Mouse (Mus musculus): ENCODE measurements around the gene Slc18a3. TPM values are rescaled to one million over a fixed set of nuclear protein-coding genes. Genes with fewer than 3 reads are reported as not detected.
A peak's percentile ranks its signal among the peaks of the same experiment; 100 is the strongest.

Slc18a3 gene
- polyA plus RNA-seq (2015; fragmentation: Nextera tagmentation; extraction: Ambion mirVana): 0.04 TPM in 1 of 2 replicates, not detected in the other

DNA sequence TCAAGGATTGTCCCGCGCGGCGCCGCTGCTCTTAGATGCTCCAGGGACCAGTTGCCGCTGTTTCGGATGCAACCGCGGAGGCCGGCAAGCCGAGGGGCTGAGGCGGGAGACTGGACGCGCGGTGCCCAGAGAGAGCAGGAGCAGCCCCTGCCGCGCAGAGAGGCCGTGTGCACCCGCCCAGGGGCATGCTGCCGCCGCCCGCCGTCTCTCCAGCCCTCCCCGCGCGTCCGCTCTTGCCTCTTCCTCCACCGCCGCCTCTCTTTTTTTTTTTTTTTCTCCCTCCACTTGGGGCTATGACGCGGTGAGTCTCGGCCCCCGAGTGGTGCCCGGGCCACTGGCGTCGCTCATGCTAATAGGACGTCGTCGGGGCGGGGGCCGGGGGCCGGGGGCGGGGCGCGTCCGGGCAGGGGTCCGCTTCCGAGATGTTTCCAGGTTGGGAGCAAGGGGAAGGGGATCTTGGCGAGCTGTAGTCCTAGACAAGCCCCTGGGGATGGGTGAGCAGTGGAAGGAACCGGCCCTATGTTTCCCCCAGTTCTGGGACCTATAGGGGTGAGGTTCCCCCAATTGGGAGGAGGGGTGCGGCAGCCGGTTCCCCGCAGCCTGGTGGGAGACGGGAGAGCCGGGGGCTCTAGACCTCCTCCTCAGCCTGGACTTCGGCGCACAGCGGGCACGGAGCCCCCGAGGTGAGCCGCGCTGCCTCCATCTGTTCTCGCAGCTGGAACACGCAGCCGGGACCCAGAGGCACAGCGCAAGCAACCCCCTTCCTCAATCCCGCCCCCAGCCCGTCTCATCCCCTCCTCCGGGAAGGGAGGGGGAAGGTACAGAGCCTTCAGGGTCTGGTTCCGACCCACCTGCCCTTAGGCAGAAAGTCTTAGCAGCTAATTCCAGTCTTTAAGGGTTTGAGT is at the start of gene Slc18a3:
Slc18a3 (minus strand) TSS at position 250 of the 905 bp plus-strand sequence.
- Histone ChIP-seq H3K9me3 (replicated peaks; ENCODE audit: control insufficient read depth, low read length) (no peaks in the 10 kb centered on the region), H3K4me2 (ENCODE audit: low read depth, low read length) (no peak within 1 kb of the TSS), H3K27me3 (ENCODE audit: control insufficient read depth, insufficient read depth, low read depth, low read length) (peaks cover 77% of the 10 kb centered on the region), H3K4me3 (ENCODE audit: low read depth, low read length) (no peak within 1 kb of the TSS), H3K27ac (ENCODE audit: low read length) (no peak within 1 kb of the TSS), H3K9ac (ENCODE audit: low read depth, low read length) (no peak within 1 kb of the TSS), H3K36me3 (ENCODE audit: control insufficient read depth, insufficient read depth) (no peaks in the 10 kb centered on the region), H3K4me1 (ENCODE audit: control insufficient read depth, low read depth, low read length) (no peaks in the 10 kb centered on the region)
- no peak for ATAC-seq (ENCODE audit: low read depth)
- 2% methylated on average over 70 of the region's 70 CpGs for WGBS (ENCODE audit: insufficient replicate concordance)

- Histone ChIP-seq H3K27me3 (ENCODE audit: control insufficient read depth, insufficient read depth, low read depth, low read length) (no peaks in the 10 kb centered on the region), H3K4me1 (ENCODE audit: control insufficient read depth, low read depth, low read length) (peaks cover 18% of the 10 kb centered on the region), H3K4me2 (ENCODE audit: low read depth, low read length) (peak within 1 kb of the TSS; percentile 67), H3K36me3 (ENCODE audit: control insufficient read depth, insufficient read depth) (peaks cover 7% of the 10 kb centered on the region), H3K9ac (ENCODE audit: low read depth, low read length) (peak within 1 kb of the TSS; percentile 77), H3K4me3 (ENCODE audit: low read depth, low read length) (peak within 1 kb of the TSS; percentile 77), H3K9me3 (replicated peaks; ENCODE audit: control insufficient read depth, low read length) (no peaks in the 10 kb centered on the region), H3K27ac (ENCODE audit: low read length) (peak within 1 kb of the TSS; percentile 71)
- under 1% methylated on average over 62 of the region's 62 CpGs for WGBS (ENCODE audit: insufficient replicate concordance)
- peak; percentile 96 for ATAC-seq (ENCODE audit: low read depth)
Observed at GRCm38 (mm10) chr14:32513336-32514032, 48.8 kb upstream of the Slc18a3 start, which contains the start of gene Ercc6. Gene Ercc6, plus strand, starts transcription at chr14:32513521.

- Histone ChIP-seq H3K4me1 (ENCODE audit: control insufficient read depth, low read depth, low read length) (peaks cover 23% of the 10 kb centered on the region), H3K27me3 (ENCODE audit: control insufficient read depth, insufficient read depth, low read depth, low read length) (no peaks in the 10 kb centered on the region), H3K27ac (ENCODE audit: low read length) (no peak overlapping the region), H3K9me3 (replicated peaks; ENCODE audit: control insufficient read depth, low read length) (no peaks in the 10 kb centered on the region), H3K4me3 (ENCODE audit: low read depth, low read length) (peak overlapping the region; percentile 77), H3K4me2 (ENCODE audit: low read depth, low read length) (peak overlapping the region; percentile 67), H3K36me3 (ENCODE audit: control insufficient read depth, insufficient read depth) (peaks cover 7% of the 10 kb centered on the region), H3K9ac (ENCODE audit: low read depth, low read length) (peak overlapping the region; percentile 77; the same call in 1 of the 2 replicates)
- 41% methylated on average over 9 of the region's 9 CpGs for WGBS (ENCODE audit: insufficient replicate concordance)
- ATAC-seq (ENCODE audit: low read depth): no peak
Observed at GRCm38 (mm10) chr14:32512912-32513311, 48.3 kb upstream of the Slc18a3 start.

GRCm38 (mm10) chr14:32509443-32509961 is 44.9 kb upstream of the Slc18a3 start:
- H3K4me1 ChIP-seq (ENCODE audit: control insufficient read depth, low read depth, low read length): peaks cover 22% of the 10 kb centered on the region
- H3K27ac ChIP-seq (ENCODE audit: low read length): no peak overlapping the region
- H3K36me3 ChIP-seq (ENCODE audit: control insufficient read depth, insufficient read depth): no peaks in the 10 kb centered on the region
- H3K27me3 ChIP-seq (ENCODE audit: control insufficient read depth, insufficient read depth, low read depth, low read length): no peaks in the 10 kb centered on the region
- no peak overlapping the region for H3K4me2 ChIP-seq (ENCODE audit: low read depth, low read length)
- no peak overlapping the region for H3K4me3 ChIP-seq (ENCODE audit: low read depth, low read length)
- no peak for ATAC-seq (ENCODE audit: low read depth)
- WGBS (ENCODE audit: insufficient replicate concordance): 62% methylated on average over 6 of the region's 6 CpGs
- no peaks in the 10 kb centered on the region for H3K9me3 ChIP-seq (replicated peaks; ENCODE audit: control insufficient read depth, low read length)
- no peak overlapping the region for H3K9ac ChIP-seq (ENCODE audit: low read depth, low read length)

DNA sequence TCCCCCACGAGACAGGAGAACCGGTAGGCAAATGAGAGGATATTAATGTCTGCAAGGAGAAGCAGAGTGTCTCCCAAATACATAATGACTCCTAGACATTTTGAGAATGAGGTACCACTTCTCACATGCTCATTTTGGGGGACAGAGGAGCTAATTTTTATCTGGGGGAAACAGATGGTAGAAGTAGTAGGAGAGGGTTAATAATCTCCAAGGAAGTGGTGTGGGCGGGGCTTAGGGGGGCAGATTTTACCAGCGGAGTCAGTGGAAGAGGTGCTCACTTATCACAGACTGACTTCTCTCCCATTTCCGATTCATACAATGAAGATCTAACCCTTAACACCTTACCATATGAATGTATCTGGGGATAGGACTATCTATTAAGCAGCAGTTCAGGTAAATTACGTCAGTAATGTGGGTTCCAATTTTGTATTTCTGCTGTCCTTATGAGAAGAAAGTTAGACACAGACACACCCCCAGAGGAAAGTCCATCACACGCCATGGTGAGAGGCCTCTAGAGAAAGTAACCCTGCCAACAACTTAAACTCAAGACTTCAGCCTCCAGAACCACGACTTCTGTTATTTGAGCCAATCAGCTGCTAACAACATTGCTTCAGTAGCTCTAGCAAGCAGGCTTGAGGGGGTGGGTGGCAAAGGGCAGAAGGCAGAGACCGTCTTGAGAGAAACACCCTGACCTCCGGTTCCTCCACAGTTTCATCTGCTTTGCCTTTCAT is 43.6 kb upstream of the Slc18a3 start:
- Histone ChIP-seq H3K4me1 (ENCODE audit: control insufficient read depth, low read depth, low read length) (peaks cover 16% of the 10 kb centered on the region), H3K9me3 (replicated peaks; ENCODE audit: control insufficient read depth, low read length) (no peaks in the 10 kb centered on the region), H3K27ac (ENCODE audit: low read length) (no peak overlapping the region), H3K4me2 (ENCODE audit: low read depth, low read length) (no peak overlapping the region; the same call in 1 of the 2 replicates), H3K36me3 (ENCODE audit: control insufficient read depth, insufficient read depth) (no peaks in the 10 kb centered on the region), H3K27me3 (ENCODE audit: control insufficient read depth, insufficient read depth, low read depth, low read length) (no peaks in the 10 kb centered on the region), H3K4me3 (ENCODE audit: low read depth, low read length) (no peak overlapping the region), H3K9ac (ENCODE audit: low read depth, low read length) (no peak overlapping the region)
- no peak for ATAC-seq (ENCODE audit: low read depth)
- 15% methylated on average over 10 of the region's 10 CpGs for WGBS (ENCODE audit: insufficient replicate concordance)

- 67% methylated on average over 4 of the region's 4 CpGs for WGBS (ENCODE audit: insufficient replicate concordance)
Observed at GRCm38 (mm10) chr14:32507216-32507615, 42.6 kb upstream of the Slc18a3 start.

DNA sequence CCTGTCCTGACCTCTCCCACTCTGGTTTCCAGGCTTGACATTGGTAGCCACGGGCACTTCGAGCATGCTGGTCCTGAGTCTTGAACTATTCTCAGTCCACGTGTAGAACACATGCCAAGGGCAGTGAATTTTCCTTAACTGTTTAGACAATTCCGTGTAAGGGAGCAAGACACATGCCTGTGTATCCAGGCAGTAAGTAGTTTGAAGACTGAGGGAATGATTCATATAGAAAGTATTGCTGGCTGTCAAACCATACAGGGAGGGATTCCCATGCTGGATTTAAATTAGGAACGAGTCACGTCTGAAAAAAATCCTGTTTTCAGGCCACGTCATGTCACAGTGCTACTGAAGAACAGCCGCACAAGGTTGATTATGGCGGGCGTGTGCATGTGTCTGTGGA is 41.7 kb upstream of the Slc18a3 start:
- 67% methylated on average over 10 of the region's 10 CpGs for WGBS (ENCODE audit: insufficient replicate concordance)
- H3K4me1 ChIP-seq (ENCODE audit: control insufficient read depth, low read depth, low read length): peaks cover 11% of the 10 kb centered on the region
- no peaks in the 10 kb centered on the region for H3K27me3 ChIP-seq (ENCODE audit: control insufficient read depth, insufficient read depth, low read depth, low read length)
- H3K9me3 ChIP-seq (replicated peaks; ENCODE audit: control insufficient read depth, low read length): no peaks in the 10 kb centered on the region
- H3K9ac ChIP-seq (ENCODE audit: low read depth, low read length): no peak overlapping the region
- no peak overlapping the region for H3K4me2 ChIP-seq (ENCODE audit: low read depth, low read length)
- H3K36me3 ChIP-seq (ENCODE audit: control insufficient read depth, insufficient read depth): no peaks in the 10 kb centered on the region
- no peak overlapping the region for H3K4me3 ChIP-seq (ENCODE audit: low read depth, low read length)
- H3K27ac ChIP-seq (ENCODE audit: low read length): no peak overlapping the region
- ATAC-seq (ENCODE audit: low read depth): no peak

More at GRCm38 (mm10) chr14:32507216-32507615, 42.6 kb upstream of the Slc18a3 start:
- H3K9me3 ChIP-seq (replicated peaks; ENCODE audit: control insufficient read depth, low read length): no peaks in the 10 kb centered on the region
- no peak overlapping the region for H3K4me3 ChIP-seq (ENCODE audit: low read depth, low read length)
- H3K9ac ChIP-seq (ENCODE audit: low read depth, low read length): no peak overlapping the region
- no peak overlapping the region for H3K4me2 ChIP-seq (ENCODE audit: low read depth, low read length)
- no peaks in the 10 kb centered on the region for H3K27me3 ChIP-seq (ENCODE audit: control insufficient read depth, insufficient read depth, low read depth, low read length)
- H3K27ac ChIP-seq (ENCODE audit: low read length): no peak overlapping the region
- no peaks in the 10 kb centered on the region for H3K36me3 ChIP-seq (ENCODE audit: control insufficient read depth, insufficient read depth)
- ATAC-seq (ENCODE audit: low read depth): no peak
- H3K4me1 ChIP-seq (ENCODE audit: control insufficient read depth, low read depth, low read length): peaks cover 11% of the 10 kb centered on the region

GRCm38 (mm10) chr14:32503897-32504296 is 39.2 kb upstream of the Slc18a3 start:
- H3K4me1 ChIP-seq (ENCODE audit: control insufficient read depth, low read depth, low read length): peaks cover 11% of the 10 kb centered on the region

More at GRCm38 (mm10) chr14:32503897-32504296, 39.2 kb upstream of the Slc18a3 start:
- WGBS (ENCODE audit: insufficient replicate concordance): 72% methylated on average over 1 of the region's 1 CpGs
- ATAC-seq (ENCODE audit: low read depth): no peak
- Histone ChIP-seq H3K36me3 (ENCODE audit: control insufficient read depth, insufficient read depth) (no peaks in the 10 kb centered on the region), H3K4me3 (ENCODE audit: low read depth, low read length) (no peak overlapping the region), H3K4me2 (ENCODE audit: low read depth, low read length) (no peak overlapping the region), H3K9ac (ENCODE audit: low read depth, low read length) (no peak overlapping the region), H3K27me3 (ENCODE audit: control insufficient read depth, insufficient read depth, low read depth, low read length) (no peaks in the 10 kb centered on the region), H3K9me3 (replicated peaks; ENCODE audit: control insufficient read depth, low read length) (no peaks in the 10 kb centered on the region), H3K27ac (ENCODE audit: low read length) (no peak overlapping the region)
